Mouse (Mus musculus): Measurements from ENCODE around the gene Syf2.

Gene Syf2

DNA sequence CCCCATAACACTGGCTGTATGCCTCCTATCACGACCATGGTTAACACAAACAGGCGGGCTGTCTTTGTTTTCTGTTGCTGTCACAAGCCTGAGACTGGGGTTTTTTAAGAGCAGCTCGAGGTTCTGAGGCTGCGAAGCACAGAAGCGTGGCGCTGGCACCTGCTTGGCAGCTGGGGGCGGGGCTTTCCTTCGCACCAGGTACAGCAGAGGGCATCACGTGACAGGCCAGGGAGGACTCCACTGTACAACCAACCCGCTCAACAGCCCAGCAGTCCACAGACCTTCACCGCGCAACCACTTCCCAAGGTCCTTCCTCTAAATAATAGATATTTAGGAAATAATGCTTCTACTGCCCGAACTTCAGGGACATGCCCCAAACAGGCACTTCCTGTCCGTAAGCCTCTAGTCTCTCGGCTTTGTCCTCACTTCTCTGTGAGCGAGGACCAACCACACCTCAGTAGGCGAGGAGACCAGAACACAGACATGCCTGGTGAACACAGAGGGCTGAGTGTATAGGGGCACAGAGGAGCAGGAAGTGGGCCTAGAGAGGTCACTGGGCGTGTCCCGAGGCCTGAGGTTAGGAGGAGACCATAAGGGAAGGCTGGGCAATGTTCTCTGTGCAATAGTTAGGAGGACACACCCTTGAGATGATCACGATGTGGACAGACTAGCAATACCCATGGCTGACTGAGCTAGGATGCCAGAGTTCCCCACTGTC lies 37.3 kb downstream of the Syf2 start:
- DNase-seq (ENCODE audit: inconsistent age in 2 of 2, low spot score in 1 of 2), result no peak

DNA sequence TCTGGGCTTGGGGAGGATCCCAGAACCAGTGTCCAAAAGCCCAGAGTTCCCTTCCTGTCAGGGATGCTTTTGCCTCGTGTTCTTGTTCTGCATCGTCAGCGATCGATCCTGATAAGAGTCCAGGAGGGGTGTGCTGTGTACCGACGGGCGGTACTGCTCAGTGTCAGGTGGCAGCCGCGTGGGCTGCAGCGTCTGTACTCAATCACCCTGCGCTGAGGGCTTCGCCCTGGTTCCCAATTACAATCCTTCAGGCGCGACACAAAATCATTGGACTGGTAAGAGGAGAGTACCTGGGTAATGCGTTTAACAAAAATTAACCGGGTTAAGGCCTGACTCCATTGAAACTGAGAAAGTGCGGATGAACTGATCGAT lies 37.9 kb downstream of the Syf2 start:
- no peak for DNase-seq (ENCODE audit: inconsistent age in 2 of 2, low spot score in 1 of 2)

- DNase-seq (ENCODE audit: inconsistent age in 2 of 2, low spot score in 1 of 2), result peak in 1 of 2 experiments; percentile 49
Observed at GRCm38 (mm10) chr4:134975261-134975928, 44.7 kb downstream of the Syf2 start.

- no peak for DNase-seq (ENCODE audit: inconsistent age in 2 of 2, low spot score in 1 of 2)
Observed at GRCm38 (mm10) chr4:134975929-134976308, 45.2 kb downstream of the Syf2 start.

DNA sequence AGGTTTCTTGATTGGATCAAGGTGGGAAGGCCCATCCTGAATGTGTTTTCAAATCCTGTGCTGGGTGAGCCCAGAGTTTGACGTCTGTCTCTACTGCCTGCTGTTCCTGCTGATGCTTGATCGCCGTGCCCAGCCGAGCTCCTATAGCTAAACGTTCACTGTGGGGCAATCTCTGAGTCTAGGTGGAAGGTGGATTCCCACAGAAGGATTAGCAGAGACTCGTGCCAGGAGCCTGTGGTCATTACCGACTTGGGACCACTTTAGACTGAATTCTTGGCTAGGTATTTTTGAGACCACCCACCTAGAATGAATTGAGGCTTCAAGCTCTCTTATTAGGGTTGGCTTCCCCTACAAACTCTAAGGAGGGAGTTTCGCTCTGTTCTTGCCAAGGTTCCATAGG lies 48.2 kb downstream of the Syf2 start:
- DNase-seq (ENCODE audit: inconsistent age in 2 of 2, low spot score in 1 of 2), result no peak

DNA sequence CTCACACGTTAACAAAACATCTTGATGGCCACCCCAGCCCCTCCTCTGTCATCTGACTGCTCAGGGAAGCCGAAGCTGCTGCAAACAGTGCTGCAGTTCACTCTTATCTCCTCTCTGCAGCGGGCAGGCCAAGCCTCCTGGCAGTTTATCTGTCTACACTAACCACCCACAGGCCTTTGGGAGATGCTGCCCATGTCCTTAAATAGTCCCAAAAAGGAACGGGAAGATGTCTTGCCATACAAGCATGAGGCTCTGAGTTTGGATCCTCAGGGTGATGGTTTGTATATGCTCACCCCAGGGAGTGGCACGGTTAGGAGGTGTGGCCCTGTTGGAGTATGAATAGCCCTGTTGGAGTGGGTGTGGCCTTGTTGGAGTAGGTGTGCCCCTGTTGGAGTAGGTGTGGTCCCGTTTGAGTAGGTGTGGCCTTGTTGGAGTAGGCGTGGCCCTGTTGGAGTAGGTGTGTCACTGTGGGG lies 51.3 kb downstream of the Syf2 start:
- no peak for DNase-seq (ENCODE audit: inconsistent age in 2 of 2, low spot score in 1 of 2)

GRCm38 (mm10) chr4:134983136-134983535 lies 52.4 kb downstream of the Syf2 start:
- no peak for DNase-seq (ENCODE audit: inconsistent age in 2 of 2, low spot score in 1 of 2)

- DNase-seq (ENCODE audit: inconsistent age in 2 of 2, low spot score in 1 of 2), result no peak
Observed at GRCm38 (mm10) chr4:134984555-134984954, 53.9 kb downstream of the Syf2 start.

GRCm38 (mm10) chr4:134985626-134986335 lies 55.1 kb downstream of the Syf2 start:
- peak; percentile 11 to 44 for DNase-seq (ENCODE audit: inconsistent age in 2 of 2, low spot score in 1 of 2)

DNA sequence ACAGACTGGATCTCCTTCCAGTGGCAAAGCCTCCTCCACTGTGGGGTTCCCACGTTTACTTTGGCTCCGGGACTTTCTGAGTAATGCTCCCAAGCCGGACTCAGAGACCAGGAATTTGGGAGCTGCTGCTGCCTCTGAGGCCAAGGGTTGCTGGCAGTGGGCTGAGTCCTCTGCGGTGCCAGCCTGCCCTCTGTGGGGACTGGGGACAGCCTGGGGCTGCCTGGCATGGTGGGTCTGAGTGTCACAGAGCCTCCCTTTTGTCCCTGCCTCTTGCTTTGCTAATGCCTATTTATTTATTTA lies 55.6 kb downstream of the Syf2 start:
- DNase-seq (ENCODE audit: inconsistent age in 2 of 2, low spot score in 1 of 2), result no peak

DNA sequence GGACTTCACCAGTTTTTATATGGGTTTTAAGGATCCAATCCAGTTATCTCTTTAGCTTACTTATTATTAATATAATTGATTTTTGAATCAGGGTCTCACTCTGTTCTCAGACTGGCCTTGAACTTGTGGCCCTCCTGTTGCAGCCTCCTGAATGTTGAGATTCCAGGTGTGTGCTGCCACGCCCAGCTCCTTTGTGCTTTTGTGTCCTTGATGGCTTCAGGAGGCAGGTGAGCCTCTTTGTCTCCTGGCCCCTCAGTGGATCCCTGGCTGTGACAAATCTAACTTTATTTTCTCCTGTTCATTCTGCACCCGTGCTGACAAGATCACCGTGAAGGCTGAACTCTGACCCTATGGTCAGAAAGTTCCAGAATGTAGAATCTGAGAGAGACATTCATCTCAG lies 56.3 kb downstream of the Syf2 start:
- DNase-seq (ENCODE audit: inconsistent age in 2 of 2, low spot score in 1 of 2), result no peak
